Mouse (Mus musculus) embryonic fibroblast, embryonic 13.5 days (primary cell): ENCODE results near the gene Baz2a.

Experiments used
- CTCF ChIP-seq: IDR thresholded peaks from 2 replicates; pipeline ENCODE4 v1.5.1; 2011; ENCODE audit warnings: mild to moderate bottlenecking, control low read depth, low read length, moderate library complexity, borderline replicate concordance; ENCODE audit not compliant: insufficient read depth
- POLR2A ChIP-seq: IDR thresholded peaks from 2 replicates; pipeline ENCODE4 v1.6.1; 2011; ENCODE audit warnings: low read depth, mild to moderate bottlenecking, control low read depth, low read length, moderate library complexity

DNA sequence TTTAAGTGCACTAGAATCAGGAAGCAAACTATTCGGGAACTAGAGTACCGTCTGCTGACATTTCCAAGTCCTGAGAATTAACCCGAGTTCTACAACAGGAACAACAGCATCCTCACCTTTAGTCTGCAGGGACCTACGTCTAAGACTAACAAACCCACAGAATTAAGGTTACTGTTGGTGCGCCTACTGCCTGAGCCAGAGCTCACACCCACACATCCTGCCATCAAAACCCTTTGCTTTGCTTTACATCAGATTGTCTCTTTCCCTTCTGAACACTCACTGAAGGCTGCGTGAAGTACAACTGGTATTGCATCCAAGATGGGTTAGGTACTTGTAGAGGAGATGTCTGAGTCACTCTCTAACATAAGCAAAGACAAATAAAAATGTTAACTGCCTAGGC lies 44.0 kb downstream of the Baz2a start:
- TF ChIP-seq CTCF (no peak), POLR2A (no peak)
